Mouse (Mus musculus): ENCODE measurements at regions not wholly inside any gene's neighbourhood (a gene's known extent, or its start where the extent isn't known, plus 50 kb on each side); places are given as distances from the start of the nearest gene placed in this dataset.

DNA sequence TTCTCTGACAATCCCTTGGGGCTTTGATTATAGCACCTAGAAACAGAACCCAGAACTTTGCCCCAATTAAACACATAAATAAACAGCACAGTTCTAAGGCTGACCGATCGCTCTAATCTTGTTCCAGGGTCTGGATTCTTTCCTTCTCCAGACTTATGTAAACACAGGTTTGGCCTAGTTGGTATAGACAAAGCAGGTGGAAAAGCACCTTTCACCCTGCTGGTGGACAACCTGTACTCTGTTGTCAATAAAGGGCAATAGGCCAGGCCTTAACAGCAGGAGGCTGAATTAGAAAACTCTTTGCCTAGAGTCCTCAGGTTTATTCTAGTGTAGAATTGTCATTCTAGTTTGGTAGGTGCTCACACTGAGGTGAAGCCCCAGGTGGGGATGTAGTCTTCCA lies 69.2 kb upstream of the Ube2e2 start:
- TF ChIP-seq POLR2A (IDR thresholded peaks at IDR 0.05; ENCODE audit: extremely low read depth, insufficient read depth, low read length) (no peak), CTCF (IDR thresholded peaks at IDR 0.05; ENCODE audit: low read depth, low read length) (no peak)
